Mouse (Mus musculus): ENCODE results near the gene Tmem74b. TPM values are rescaled to one million over a fixed set of nuclear protein-coding genes. Genes with fewer than 3 reads are reported as not detected.

Gene Tmem74b
- polyA plus RNA-seq, 1 experiment from 2014 or later = 2.1 TPM

DNA sequence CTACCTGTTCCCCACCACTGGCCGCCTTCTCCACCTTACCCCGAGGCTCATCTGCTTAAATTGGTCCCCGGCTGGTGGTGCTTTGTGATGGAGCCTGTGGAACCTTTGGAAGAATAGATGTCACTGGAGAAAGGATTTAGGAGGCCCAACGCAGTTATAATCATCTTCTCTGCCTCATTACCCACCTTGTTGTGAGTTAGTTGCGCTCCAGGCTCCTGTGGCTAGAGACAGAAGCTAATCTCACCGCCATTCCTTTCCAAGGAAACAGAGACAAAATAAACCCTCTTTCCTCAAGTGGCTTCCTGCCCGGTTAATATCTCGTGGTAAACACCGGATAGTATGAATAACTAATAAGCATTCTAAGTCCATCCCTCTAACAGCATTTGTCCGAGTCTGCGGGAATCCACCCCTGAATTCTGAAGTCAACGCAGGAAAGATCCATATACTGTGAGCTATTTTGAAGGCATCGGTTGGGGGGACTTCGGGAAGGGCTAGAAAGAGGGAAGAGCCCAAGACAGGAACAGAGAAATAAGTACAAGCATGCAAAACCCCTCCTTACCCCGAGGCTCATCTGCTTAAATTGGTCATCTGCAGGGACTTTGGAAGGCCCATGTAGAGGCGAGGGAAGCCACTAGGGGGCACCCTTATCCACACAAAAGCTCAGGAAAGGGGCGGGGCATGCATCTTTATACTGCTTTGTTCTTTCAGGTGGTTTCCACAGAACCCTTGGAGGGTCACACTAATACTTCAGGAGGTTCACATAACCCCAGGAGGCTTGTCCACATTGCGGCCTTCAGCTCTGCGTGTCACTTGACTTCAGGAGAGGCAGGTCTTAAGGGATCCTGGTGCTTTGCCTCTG is 46.3 kb downstream of the Tmem74b start:
- 37% methylated on average over 19 of the region's 19 CpGs for WGBS
- H3K27ac ChIP-seq = no peak overlapping the region
- no peak for DNase-seq (ENCODE audit: low spot score)

DNA sequence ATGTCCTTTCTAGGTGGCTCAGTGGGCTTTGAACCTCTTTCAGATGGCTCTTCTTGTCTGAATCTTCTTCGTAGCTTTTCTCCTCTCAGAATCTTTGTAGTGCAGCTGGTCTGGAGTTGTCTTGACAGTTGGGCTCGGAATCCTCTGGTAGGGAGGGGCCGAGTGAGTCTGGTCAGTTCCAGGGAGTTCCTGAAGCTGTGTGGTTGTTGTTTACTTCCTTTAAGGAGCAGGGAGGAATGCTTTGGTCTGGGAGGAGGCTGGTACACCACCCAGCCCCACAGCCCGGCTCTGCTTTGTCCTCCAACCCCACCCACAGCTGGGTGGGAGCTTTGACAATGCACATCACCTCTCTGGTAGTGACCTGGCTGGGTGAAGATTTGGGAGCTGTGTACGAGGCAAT is 49.5 kb downstream of the Tmem74b start:
- H3K9me3 ChIP-seq = no peaks in the 10 kb centered on the region
- WGBS = 71% methylated on average over 5 of the region's 5 CpGs

More for the DNA sequence above, 46.3 kb downstream of the Tmem74b start:
- H3K9me3 ChIP-seq = no peaks in the 10 kb centered on the region
- H3K27me3 ChIP-seq (ENCODE audit: insufficient read depth, poor library complexity, severe bottlenecking) = peaks cover 25% of the 10 kb centered on the region; the same call in 1 of the 2 replicates
- H3K4me3 ChIP-seq = no peak overlapping the region
- no peaks in the 10 kb centered on the region for H3K36me3 ChIP-seq
- H3K4me1 ChIP-seq = no peaks in the 10 kb centered on the region

DNA sequence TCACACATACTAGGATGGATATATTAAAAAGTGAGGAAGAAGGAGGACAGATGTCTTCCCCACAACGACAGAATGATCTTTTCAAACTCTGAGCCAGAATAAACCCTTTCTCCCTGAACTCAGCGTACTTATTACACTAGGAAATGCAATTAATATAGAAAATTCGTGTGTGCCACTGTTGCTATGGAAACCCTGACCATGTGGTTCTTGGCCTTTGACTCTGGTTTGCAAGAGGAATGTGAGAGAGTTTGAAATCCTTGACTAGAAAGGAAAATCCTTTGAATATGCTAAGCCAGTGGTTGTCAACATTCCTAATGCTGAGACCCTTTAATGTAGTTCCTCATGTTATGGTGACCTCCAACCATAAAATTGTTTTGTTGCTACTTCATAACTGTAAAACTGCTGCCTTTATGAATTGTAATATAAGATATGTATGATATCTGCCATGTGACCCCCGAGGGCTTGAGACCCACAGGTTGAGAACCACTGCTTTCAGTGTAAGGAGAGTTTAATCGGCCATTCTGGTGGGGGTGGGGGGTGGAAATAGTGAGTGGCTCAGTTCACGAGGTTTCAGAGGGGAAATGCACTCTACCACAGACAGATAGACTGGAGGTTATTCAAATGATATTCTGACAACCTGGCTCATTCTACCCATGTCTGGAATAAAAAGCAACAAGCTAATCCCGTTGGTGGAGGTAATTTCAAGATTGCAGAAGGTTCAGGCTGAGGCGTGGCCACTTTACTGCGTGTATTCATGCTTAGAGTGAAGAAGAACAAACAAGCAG is 54.7 kb downstream of the Tmem74b start:
- Histone ChIP-seq H3K27ac (no peak overlapping the region), H3K36me3 (no peaks in the 10 kb centered on the region), H3K4me1 (no peaks in the 10 kb centered on the region), H3K4me3 (no peak overlapping the region), H3K9me3 (no peaks in the 10 kb centered on the region), H3K27me3 (ENCODE audit: insufficient read depth, poor library complexity, severe bottlenecking) (0 out of 2 replicates have a peak, but pooled peaks cover 2% of the 10 kb centered on the region)
- 64% methylated on average over 9 of the region's 9 CpGs for WGBS
- peak; percentile 2 for DNase-seq (ENCODE audit: low spot score)

More for the DNA sequence above, 49.5 kb downstream of the Tmem74b start:
- no peaks in the 10 kb centered on the region for H3K4me1 ChIP-seq
- H3K27me3 ChIP-seq (ENCODE audit: insufficient read depth, poor library complexity, severe bottlenecking) = peaks cover 19% of the 10 kb centered on the region; the same call in 1 of the 2 replicates
- H3K36me3 ChIP-seq = no peaks in the 10 kb centered on the region
- H3K27ac ChIP-seq = no peak overlapping the region
- peak; percentile 59 for DNase-seq (ENCODE audit: low spot score)
- H3K4me3 ChIP-seq = no peak overlapping the region

DNA sequence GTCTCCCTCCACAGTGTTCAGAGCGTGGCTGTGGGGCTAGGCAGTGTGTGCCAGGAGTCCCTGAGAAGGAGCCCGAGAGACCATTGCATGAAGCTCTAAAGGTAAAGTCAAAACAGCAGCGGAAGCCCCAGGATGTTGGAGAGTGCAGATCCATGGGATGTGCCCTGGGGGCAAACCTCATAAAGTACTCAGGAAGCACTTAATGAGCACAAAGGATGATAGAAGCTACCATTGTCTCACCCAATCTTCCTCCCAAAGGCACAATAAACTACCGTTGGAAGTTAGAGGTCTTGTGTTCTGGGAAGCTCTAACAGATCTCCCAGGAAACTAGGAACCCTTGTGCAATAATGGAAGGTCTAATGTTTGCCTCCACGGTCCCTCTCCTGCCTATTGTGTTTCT is 55.6 kb downstream of the Tmem74b start:
- no peak overlapping the region for H3K27ac ChIP-seq
- DNase-seq (ENCODE audit: low spot score) = no peak
- 75% methylated on average over 5 of the region's 5 CpGs for WGBS

DNA sequence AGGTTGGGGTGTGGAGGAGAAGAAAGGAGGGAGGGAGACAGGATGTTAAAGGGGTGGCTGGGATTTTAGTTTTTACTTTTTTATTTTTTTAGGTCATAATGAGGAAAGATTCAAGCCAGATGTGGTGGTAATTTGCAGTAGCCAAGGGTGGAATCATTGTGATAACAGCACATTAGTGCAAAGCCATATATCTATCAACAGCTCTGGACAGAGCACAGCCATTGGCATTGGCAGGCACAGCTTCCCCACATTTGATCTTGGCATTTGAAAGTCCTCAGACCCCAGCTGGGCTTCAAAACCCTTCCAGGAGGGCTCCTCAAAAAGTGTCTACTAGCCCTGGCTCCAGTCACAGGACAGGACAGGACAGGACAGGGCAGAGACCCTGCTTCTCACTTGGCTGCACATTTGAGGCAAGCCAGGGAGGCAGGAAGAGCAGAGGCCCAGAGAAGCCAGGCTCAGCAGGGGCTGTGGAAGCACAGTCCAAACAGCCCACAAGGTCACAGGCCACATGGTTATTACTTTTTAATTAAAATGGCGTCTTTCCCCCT is 57.1 kb downstream of the Tmem74b start:
- WGBS = 48% methylated on average over 1 of the region's 1 CpGs
- peak; percentile 48 for DNase-seq (ENCODE audit: low spot score)

More for the DNA sequence above, 55.6 kb downstream of the Tmem74b start:
- no peaks in the 10 kb centered on the region for H3K9me3 ChIP-seq
- no peaks in the 10 kb centered on the region for H3K36me3 ChIP-seq
- no peaks in the 10 kb centered on the region for H3K27me3 ChIP-seq (ENCODE audit: insufficient read depth, poor library complexity, severe bottlenecking)
- no peaks in the 10 kb centered on the region for H3K4me1 ChIP-seq
- no peak overlapping the region for H3K4me3 ChIP-seq

More for the DNA sequence above, 57.1 kb downstream of the Tmem74b start:
- Histone ChIP-seq H3K27me3 (ENCODE audit: insufficient read depth, poor library complexity, severe bottlenecking) (no peaks in the 10 kb centered on the region), H3K36me3 (no peaks in the 10 kb centered on the region), H3K4me3 (no peak overlapping the region), H3K27ac (no peak overlapping the region), H3K4me1 (no peaks in the 10 kb centered on the region), H3K9me3 (no peaks in the 10 kb centered on the region)

Other genes starting within 250 kb of the Tmem74b start
- not detected in 2 replicates for gene 4921509C19Rik, start 225.9 kb upstream of the Tmem74b start, polyA plus RNA-seq (2016; fragmentation: Nextera tagmentation; extraction: Ambion mirVana)
- gene Nsfl1c, start 207.8 kb upstream of the Tmem74b start, polyA plus RNA-seq (2016; fragmentation: Nextera tagmentation; extraction: Ambion mirVana) = 195 and 247 TPM in 2 replicates
- gene Fkbp1a, start 159.5 kb upstream of the Tmem74b start, polyA plus RNA-seq (2016; fragmentation: Nextera tagmentation; extraction: Ambion mirVana) = 933 and 973 TPM in 2 replicates
- gene Sdcbp2, start 129.4 kb upstream of the Tmem74b start, polyA plus RNA-seq (2016; fragmentation: Nextera tagmentation; extraction: Ambion mirVana) = 1.00 and 1.1 TPM in 2 replicates
- gene Snph, start 69.4 kb upstream of the Tmem74b start, polyA plus RNA-seq (2016; fragmentation: Nextera tagmentation; extraction: Ambion mirVana) = 0.30 and 0.83 TPM in 2 replicates
- gene Rad21l, start 33.5 kb upstream of the Tmem74b start, polyA plus RNA-seq (2016; fragmentation: Nextera tagmentation; extraction: Ambion mirVana) = not detected in 2 replicates
- gene Psmf1, start 42.2 kb downstream of the Tmem74b start, polyA plus RNA-seq (2016; fragmentation: Nextera tagmentation; extraction: Ambion mirVana) = 37.2 and 43.1 TPM in 2 replicates
- gene Rspo4, start 140.9 kb downstream of the Tmem74b start, polyA plus RNA-seq (2016; fragmentation: Nextera tagmentation; extraction: Ambion mirVana) = 0.22 and 4.2 TPM in 2 replicates
- gene Angpt4, start 209.2 kb downstream of the Tmem74b start, polyA plus RNA-seq (2016; fragmentation: Nextera tagmentation; extraction: Ambion mirVana) = 0.48 and 1.1 TPM in 2 replicates